Mouse (Mus musculus) stomach, postnatal 0 days (tissue): ENCODE results near the gene Pole4.

ENCODE experiments used
- CTCF ChIP-seq: IDR thresholded peaks from 2 replicates; pipeline ENCODE4 v1.5.1; 2016; ENCODE audit warnings: antibody characterized with exemption, low read depth, mild to moderate bottlenecking, moderate library complexity
- EP300 ChIP-seq: optimal IDR thresholded peaks from 2 replicates; pipeline ENCODE3; 2016; ENCODE audit warnings: antibody characterized with exemption

GRCm38 (mm10) chr6:82640046-82640445 is 65.1 kb downstream of the Pole4 start:
- TF ChIP-seq CTCF (no peak), EP300 (no peak)
